Mouse (Mus musculus): ENCODE measurements around the gene Tex29. TPM values are rescaled to one million over a fixed set of nuclear protein-coding genes. Genes with fewer than 3 reads are reported as not detected.

Gene Tex29
- not detected in 3 replicates for total RNA-seq (2017)

- ATAC-seq (replicated peaks; ENCODE audit: insufficient number of reproducible peaks, low FRiP score, low TSS enrichment, poor library complexity, severe bottlenecking) = no peak
These were observed at the start of gene Tex29 for GRCm38 (mm10) chr8:11840174-11840573. Gene Tex29 (plus strand): TSS chr8:11840474.

- no peak for ATAC-seq (replicated peaks; ENCODE audit: insufficient number of reproducible peaks, low FRiP score, low TSS enrichment, poor library complexity, severe bottlenecking)
These were observed 45.3 kb upstream of the Tex29 start for GRCm38 (mm10) chr8:11794956-11795355.

- no peak for ATAC-seq (replicated peaks; ENCODE audit: insufficient number of reproducible peaks, low FRiP score, low TSS enrichment, poor library complexity, severe bottlenecking)
These were observed 43.1 kb upstream of the Tex29 start for GRCm38 (mm10) chr8:11797128-11797527.

- no peak for ATAC-seq (replicated peaks; ENCODE audit: insufficient number of reproducible peaks, low FRiP score, low TSS enrichment, poor library complexity, severe bottlenecking)
These were observed 42.4 kb upstream of the Tex29 start for GRCm38 (mm10) chr8:11797729-11798479.

GRCm38 (mm10) chr8:11798480-11798867 is 41.8 kb upstream of the Tex29 start:
- ATAC-seq (replicated peaks; ENCODE audit: insufficient number of reproducible peaks, low FRiP score, low TSS enrichment, poor library complexity, severe bottlenecking) = no peak

GRCm38 (mm10) chr8:11799098-11799497 is 41.2 kb upstream of the Tex29 start:
- ATAC-seq (replicated peaks; ENCODE audit: insufficient number of reproducible peaks, low FRiP score, low TSS enrichment, poor library complexity, severe bottlenecking) = no peak

- ATAC-seq (replicated peaks; ENCODE audit: insufficient number of reproducible peaks, low FRiP score, low TSS enrichment, poor library complexity, severe bottlenecking) = no peak
These were observed 39.8 kb upstream of the Tex29 start for GRCm38 (mm10) chr8:11800481-11800880.

- no peak for ATAC-seq (replicated peaks; ENCODE audit: insufficient number of reproducible peaks, low FRiP score, low TSS enrichment, poor library complexity, severe bottlenecking)
These were observed 38.7 kb upstream of the Tex29 start for GRCm38 (mm10) chr8:11801571-11801970.

- ATAC-seq (replicated peaks; ENCODE audit: insufficient number of reproducible peaks, low FRiP score, low TSS enrichment, poor library complexity, severe bottlenecking) = no peak
These were observed 35.4 kb upstream of the Tex29 start for GRCm38 (mm10) chr8:11804914-11805313.

GRCm38 (mm10) chr8:11806252-11806651 is 34.0 kb upstream of the Tex29 start:
- no peak for ATAC-seq (replicated peaks; ENCODE audit: insufficient number of reproducible peaks, low FRiP score, low TSS enrichment, poor library complexity, severe bottlenecking)

GRCm38 (mm10) chr8:11807361-11807760 is 32.9 kb upstream of the Tex29 start:
- no peak for ATAC-seq (replicated peaks; ENCODE audit: insufficient number of reproducible peaks, low FRiP score, low TSS enrichment, poor library complexity, severe bottlenecking)

- no peak for ATAC-seq (replicated peaks; ENCODE audit: insufficient number of reproducible peaks, low FRiP score, low TSS enrichment, poor library complexity, severe bottlenecking)
These were observed 32.2 kb upstream of the Tex29 start for GRCm38 (mm10) chr8:11808047-11808446.

- no peak for ATAC-seq (replicated peaks; ENCODE audit: insufficient number of reproducible peaks, low FRiP score, low TSS enrichment, poor library complexity, severe bottlenecking)
These were observed 29.8 kb upstream of the Tex29 start for GRCm38 (mm10) chr8:11810426-11810825.

- ATAC-seq (replicated peaks; ENCODE audit: insufficient number of reproducible peaks, low FRiP score, low TSS enrichment, poor library complexity, severe bottlenecking) = no peak
These were observed 26.5 kb upstream of the Tex29 start for GRCm38 (mm10) chr8:11813801-11814200.

- no peak for ATAC-seq (replicated peaks; ENCODE audit: insufficient number of reproducible peaks, low FRiP score, low TSS enrichment, poor library complexity, severe bottlenecking)
These were observed 25.1 kb upstream of the Tex29 start for GRCm38 (mm10) chr8:11815206-11815605.

- ATAC-seq (replicated peaks; ENCODE audit: insufficient number of reproducible peaks, low FRiP score, low TSS enrichment, poor library complexity, severe bottlenecking) = no peak
These were observed 20.1 kb upstream of the Tex29 start for GRCm38 (mm10) chr8:11820136-11820535.

GRCm38 (mm10) chr8:11820568-11820967 is 19.7 kb upstream of the Tex29 start:
- ATAC-seq (replicated peaks; ENCODE audit: insufficient number of reproducible peaks, low FRiP score, low TSS enrichment, poor library complexity, severe bottlenecking) = no peak

- no peak for ATAC-seq (replicated peaks; ENCODE audit: insufficient number of reproducible peaks, low FRiP score, low TSS enrichment, poor library complexity, severe bottlenecking)
These were observed 18.6 kb upstream of the Tex29 start for GRCm38 (mm10) chr8:11821451-11822206.

- ATAC-seq (replicated peaks; ENCODE audit: insufficient number of reproducible peaks, low FRiP score, low TSS enrichment, poor library complexity, severe bottlenecking) = no peak
These were observed 17.7 kb upstream of the Tex29 start for GRCm38 (mm10) chr8:11822550-11823060.

GRCm38 (mm10) chr8:11825756-11826155 is 14.5 kb upstream of the Tex29 start:
- no peak for ATAC-seq (replicated peaks; ENCODE audit: insufficient number of reproducible peaks, low FRiP score, low TSS enrichment, poor library complexity, severe bottlenecking)

All from monocyte, adult 5-6 weeks (primary cell).